Mouse (Mus musculus) retina, embryonic 14.5 days (tissue): ENCODE results near the gene Spata1.
"Not testable (repeated sequence)": the region's sequence is repeated elsewhere in the genome, so short reads cannot be mapped to it uniquely, and the experiment has no call there.

Experiments
- DNase-seq: peaks from one replicate; pipeline ENCODE4 v3.0.0-alpha.2; 2015; ENCODE audit warnings: low spot score

Spata1 gene

DNA sequence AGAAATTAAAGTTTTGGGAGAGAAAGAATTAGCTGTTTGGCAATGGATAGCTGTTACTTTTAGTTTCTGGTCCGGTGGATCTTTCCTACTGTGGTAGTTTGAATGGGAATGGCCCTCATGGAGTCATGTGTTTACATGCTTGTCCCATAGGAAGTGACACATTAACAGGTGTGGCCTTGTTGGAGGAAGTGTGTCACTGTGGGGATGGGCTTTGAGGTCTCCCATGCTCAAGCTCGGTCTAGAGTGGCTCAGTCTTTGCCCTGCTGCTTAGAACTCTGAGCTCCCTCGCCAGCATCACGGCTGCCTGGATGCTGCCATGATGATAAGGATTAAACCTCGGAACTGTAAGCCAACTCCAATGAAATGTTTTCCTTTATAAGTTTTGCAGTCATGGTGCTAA, 48.2 kb downstream of the Spata1 start:
- DNase-seq, result peak; percentile 3

DNA sequence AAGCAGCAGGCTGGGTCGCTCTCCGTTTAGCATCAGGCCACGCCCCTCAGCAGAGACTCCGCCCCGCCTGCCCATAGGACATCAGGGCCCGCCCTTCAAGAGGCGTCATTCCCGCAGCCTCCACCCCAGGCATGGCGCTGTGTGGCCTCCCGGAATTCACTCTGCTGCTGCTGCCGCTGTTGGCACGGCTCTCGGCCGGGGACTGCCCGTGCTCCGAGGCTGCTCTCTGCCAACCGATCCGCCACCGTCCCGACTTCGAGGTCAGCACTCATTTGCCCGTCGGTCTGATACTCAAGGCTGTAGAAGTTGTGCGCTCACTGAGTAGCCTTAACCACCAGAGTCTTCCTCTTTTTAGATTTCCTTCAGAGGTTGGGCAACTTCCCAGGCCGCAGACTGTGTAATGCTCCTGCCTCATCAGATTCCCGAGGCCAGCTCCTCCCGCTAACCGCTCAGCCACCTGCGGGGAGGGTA, 49.1 kb downstream of the Spata1 start:
- peak; percentile 98 for DNase-seq

DNA sequence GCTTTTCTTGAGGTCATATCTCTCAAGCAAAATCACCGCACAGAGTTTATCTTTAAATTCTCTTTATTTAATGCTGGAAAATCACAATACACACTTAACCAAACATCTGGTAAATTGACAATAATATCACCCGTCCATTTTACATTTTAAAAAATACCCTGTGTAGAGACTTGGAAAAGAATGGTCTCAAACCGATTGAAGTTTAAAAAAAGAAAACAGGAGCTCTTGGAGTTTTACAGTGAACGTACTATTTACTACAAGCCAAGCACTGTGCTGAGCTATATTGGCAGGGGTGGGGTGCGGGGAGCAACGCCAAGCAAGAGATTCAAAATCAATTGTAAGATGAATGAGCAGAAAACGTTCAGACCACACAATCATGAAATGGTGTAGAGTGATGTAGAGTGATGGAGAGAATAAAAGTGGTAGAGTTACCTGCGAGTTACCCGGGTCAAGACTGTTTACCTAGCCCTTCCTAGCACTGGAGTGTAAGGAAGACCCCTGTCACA, 49.8 kb downstream of the Spata1 start, which contains the start of gene Ctbs:
Gene Ctbs, plus strand, starts transcription at position 51 of the 506 bp plus-strand sequence.
- no peak for DNase-seq

DNA sequence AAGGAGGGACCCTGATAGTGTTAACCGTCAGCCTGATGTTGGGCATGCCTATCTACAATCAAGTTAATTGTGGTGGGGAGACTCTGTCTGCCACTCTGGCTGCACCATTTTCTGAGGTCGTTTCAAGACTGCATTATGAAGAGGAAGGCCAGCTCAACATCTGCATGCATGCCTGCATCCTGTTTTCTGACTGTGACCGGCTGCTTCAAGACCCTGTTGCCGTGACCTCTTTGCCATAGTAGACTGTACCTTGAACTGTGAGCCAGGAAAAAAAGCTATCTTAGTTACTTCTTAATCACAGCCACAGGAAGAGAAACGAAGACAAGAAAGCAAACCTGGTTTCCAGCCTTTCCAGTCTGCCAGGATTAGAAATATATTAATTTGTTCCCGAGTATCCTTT, 50.6 kb downstream of the Spata1 start:
- DNase-seq, result no peak

DNA sequence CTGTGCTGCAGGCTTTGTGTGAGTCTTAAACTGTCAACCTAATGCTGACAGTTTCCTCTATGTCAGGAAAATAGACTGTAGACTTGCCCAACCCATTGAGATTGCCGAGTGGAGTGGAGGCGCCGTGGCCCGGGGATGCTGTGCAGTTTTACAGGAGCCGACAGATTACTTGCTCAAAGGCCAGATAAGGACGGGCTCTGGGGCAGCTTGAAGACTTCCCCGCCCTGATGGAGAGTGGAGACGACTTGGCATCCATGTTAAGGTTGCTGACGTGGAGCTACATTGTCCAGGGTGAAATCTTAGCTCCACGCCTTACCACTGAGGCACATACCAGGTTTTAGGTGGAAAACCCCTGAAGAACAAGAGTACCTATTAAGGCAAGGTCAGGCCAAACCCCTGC, 51.2 kb downstream of the Spata1 start:
- DNase-seq, result no peak

DNA sequence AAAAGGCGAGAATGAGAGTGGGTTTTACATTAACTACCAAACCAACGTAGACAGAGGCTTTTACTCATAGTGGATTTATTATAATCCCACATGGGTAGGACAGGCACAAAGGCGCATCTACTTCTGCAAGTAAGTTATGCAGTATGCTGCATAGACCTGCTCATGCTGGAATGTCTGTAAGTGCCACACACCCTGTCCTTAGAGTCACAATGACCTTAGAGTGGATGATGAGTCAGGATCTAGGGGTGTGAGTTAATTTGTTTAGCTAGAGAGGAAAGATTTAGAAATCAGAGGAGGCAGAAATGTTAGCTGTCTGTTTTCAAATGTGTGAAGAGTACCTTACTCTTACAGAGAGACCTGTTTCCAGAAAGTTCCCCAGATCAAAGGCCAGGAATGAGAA, 52.0 kb downstream of the Spata1 start:
- no peak for DNase-seq

DNA sequence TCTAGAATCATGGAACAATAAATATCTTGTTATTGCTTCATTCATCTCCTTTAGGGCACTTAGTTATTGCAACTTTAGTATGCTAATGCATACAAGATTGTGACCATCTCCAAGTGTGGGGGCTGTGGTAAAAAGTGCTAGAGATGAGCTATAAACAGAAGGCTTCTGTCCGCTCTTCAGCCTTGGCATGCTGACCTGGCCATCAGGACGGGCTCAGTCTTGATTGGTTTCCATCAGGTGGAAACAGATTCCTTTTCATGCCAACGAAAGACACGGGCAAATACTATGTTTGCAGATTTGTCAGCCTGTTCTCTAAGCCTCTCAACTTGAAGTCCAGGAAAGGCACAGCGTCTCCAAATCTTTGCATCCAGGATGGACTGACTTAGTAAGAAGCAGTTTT, 52.4 kb downstream of the Spata1 start:
- DNase-seq, result no peak

DNA sequence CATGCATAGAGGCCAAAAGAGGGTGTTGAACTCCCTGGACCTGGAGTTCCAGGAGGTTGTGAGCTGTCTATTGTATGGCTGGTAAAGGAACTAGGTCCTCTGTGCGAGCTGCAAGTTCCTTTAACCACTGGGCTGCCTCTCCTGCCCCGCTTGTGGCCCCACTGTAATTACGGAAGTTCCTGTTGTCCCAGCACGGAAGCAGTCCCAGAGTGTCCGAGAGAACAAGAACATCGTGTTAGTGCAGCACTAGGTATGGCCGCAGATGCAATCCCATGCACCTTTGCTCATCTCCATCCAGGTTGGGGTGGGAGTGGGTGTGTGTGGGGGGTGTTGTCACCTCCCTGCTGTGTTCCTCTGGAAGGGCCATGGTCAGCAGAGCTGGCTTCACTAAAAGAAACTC, 54.7 kb downstream of the Spata1 start:
- no peak for DNase-seq

DNA sequence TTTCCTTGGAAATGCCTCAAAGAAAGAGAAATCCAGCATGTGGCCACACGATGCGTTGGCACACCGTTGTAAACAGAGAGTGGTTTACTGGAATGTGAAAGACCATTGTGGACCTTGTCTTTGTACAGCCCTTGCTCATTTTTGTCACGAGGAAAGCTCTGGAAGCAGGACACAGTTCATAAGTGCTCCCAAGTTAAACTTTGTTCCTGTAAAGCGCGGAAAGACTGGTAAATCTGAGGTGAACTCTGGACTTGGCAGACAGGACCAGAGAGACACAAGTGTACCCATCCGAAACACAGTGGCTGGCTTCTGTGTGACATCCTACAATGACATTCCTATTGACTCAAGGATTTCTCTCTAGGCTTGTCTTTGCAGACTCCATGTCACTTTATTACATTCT, 56.2 kb downstream of the Spata1 start:
- no peak for DNase-seq

DNA sequence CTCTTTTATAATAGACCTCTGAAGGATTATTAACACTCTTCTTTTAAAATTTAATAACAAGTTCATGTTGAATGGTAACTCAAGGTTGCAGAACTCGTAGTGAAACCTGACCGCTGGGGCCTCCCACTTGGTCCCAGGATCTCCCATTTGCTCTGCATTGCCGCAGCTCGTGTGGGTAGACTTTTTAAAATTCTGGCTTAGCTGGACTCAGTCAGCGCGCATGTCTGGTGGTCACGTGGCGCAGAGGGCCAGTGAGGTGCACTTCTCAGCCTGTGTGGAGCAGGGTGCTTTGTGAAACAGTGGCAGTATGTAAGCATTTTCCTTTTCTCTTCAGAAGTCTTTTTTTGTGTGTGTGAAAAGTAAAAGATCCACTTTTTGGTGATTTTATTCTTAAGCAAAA, 56.6 kb downstream of the Spata1 start:
- no peak for DNase-seq

DNA sequence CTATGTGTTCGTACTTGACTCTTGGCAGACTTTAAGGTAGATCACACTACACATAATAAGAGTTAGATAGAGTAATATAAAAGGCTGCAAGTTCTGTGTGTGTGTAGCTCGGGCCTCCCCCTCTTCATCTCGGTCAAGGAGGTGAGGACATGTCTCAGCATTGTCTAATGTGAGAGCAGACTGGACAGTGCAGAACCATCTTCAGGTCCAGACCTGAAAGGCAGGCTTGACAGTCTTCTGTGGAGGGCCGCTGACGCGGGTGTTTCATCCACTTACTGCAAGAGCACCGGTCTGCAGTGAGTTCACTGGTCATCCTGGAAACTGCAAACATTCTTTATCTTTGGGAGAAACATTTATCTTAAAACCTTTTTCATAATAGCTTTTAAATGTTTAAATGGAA, 57.1 kb downstream of the Spata1 start:
- DNase-seq, result no peak

DNA sequence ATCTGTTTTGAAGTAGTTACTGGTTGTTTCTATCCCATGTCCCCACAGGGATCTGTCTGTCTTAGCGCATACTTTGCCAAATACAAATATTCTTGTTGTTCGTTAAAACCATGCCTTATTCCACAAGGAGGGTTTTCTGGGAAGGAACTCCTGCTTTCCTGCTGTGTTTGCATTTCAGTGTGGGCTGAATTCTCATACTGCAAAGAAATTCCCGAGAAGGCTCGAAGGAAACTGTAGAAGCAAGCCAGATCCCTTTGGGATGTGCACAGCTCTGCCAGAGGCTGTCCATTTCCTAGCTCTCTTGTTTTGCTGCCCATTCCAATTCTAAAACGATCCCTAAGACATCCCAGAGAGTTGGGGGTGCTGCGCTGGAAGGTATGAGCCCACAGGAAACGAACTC, 59.1 kb downstream of the Spata1 start:
- no peak for DNase-seq

DNA sequence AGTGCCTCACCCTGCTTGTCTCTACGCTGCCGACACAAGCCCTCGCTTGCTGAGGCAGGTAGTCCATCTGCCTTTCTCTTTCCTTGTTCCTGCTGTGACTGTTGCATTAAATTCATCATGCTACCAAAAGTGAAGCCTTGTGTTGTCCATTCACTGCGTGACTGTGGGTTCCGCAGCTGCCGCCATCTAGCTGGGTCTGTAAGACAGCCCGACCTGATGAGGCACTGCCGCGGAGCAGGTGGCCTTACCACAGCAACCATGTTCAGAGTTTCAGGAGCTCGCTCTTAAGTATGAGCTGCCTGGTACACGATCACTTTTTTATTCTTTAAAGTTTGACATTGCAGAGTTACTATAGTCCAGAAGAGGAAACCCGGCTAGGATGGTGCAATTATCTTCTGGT, 59.5 kb downstream of the Spata1 start:
- no peak for DNase-seq

DNA sequence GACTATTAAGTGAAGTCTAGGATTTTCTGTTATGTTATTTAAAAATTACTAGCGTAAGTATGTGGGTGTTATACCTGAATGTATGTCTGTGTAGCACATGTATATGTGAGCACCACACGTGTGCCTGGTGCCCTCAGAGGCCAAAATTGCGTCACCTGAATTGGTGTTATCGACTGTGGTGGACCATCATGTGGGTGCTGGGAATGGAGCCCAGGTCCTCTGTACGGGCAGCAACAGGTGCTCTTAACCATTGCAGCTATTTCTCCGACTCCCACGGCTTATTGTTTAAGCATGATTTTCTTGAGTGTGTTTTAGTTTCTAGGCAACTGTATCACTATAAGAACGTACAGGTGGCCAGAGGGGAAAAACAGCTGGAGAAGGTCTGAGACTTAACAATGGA, 63.4 kb downstream of the Spata1 start:
- no peak for DNase-seq

DNA sequence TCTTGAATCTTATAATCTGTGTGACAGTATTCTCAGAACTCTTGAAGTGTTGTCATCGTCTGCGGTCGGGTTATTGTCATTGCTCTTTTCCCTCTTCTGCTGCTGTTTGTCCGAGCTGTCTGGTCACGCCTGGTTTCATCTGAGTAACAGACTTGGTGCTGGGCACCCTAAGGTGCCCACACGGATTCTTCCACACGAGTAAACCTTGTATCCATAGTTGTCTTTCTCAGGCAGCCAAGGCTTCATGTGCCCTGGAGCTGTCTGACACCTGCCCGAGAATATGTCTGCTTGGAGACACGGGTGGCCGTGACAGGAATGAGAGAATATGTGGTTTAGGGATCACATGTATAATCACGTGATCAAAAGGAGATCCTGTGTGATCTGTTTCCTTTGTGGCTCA, 64.0 kb downstream of the Spata1 start:
- no peak for DNase-seq

DNA sequence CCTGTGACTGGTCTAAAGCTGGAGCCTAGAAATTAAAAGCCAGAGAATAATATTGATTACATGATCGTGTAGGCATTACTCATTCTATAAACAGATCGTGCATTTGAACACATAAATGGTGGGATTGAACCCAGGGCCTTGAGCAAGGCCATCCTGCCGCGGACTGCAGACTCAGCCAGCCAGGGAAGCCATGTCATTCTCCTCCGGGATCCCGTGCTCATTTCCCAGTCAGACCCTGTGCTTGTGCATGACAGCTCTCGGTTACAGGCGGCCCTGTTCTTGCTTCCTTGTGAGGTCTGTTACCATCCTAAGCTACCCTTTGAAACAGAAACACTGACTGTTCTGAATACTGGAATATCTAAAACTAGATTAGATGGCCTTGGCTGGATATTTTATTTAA, 64.9 kb downstream of the Spata1 start:
- DNase-seq, result no peak

DNA sequence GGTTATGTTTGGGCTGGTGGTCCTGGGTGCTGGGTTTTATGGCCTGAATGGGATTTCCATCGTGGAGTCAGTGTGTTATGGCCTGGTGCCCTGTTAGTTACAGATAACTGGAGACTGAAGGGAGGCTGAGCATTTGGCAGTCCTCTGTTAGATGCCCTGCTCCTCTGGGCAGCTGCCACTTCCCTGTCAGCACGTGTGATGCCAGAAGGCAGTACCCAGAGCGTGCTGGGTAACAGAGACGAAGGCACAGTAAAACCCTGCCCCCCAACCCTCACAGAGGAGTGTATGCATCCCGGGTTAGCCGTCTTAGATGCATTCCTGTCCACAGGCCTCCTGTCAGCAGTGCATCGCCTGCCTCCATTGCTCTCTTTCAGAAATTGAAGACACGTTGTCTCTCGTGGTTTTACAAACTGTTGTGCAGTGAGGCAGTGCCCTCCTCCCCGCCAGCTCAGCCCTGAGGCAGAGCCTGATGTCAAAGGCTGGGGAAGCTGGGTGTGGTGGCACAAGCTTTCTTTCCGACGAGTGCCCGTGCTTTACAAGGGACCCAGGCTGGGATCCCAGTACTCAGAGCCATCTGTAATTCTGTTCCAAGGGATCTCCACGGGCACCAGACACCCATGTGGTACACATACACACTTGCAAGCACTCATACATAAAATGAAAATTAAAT, 65.7 kb downstream of the Spata1 start:
- no peak for DNase-seq

DNA sequence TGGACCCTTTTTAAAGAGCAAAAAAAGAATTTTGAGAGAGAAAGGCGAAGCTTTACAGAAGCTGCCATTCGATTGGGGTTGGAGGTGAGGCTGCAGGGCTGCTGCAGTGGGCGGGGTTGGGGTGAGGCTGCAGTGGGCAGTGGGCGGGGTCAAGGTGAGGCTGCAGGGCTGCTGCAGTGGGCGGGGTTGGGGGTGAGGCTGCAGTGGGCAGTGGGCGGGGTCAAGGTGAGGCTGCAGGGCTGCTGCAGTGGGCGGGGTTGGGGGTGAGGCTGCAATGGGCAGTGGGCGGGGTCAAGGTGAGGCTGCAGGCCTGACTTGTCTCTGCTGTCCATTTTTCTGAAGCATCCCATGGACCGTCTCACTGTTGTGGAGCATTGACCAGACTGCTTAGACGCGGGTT, 66.5 kb downstream of the Spata1 start:
- DNase-seq, result not testable (repeated sequence)

DNA sequence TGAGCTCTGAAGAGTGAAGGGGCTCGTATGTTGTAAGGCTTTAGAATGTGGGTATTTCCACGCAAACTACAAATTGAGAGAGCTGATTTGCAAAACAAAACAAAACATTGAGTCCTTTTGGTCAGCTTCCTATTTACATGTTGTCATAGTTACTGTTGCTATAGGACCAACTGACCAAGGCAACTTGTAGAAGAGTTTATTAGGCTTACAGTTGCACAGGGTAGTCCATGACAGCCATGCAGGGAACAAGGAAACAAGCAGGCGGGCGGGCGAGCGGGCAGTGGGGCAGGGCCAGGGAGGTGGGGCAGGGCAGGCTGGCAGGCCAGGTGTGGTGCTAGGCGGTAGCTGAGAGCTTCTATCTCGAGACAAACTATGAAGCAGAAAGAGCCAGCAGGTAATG, 73.1 kb downstream of the Spata1 start:
- no peak for DNase-seq

DNA sequence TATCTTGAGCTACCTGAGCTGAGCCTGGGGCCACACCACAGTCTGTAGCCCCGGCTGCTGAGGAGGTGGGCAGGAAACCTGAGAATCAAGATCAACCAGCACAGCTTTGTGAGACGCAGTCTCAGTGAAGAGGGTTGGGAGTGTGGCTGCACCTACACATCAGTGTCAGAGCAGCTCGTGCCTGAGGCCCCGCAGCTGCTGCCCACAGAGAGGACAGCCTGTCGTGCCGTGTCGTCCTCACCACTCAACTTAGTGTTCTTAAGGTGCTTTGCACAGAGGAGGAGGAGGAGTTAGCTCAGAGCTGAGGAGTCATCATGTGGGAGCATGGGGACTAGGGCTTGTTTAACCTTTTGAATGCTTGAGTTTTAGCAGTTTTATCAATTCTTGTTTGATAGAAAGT, 73.7 kb downstream of the Spata1 start:
- DNase-seq, result no peak

DNA sequence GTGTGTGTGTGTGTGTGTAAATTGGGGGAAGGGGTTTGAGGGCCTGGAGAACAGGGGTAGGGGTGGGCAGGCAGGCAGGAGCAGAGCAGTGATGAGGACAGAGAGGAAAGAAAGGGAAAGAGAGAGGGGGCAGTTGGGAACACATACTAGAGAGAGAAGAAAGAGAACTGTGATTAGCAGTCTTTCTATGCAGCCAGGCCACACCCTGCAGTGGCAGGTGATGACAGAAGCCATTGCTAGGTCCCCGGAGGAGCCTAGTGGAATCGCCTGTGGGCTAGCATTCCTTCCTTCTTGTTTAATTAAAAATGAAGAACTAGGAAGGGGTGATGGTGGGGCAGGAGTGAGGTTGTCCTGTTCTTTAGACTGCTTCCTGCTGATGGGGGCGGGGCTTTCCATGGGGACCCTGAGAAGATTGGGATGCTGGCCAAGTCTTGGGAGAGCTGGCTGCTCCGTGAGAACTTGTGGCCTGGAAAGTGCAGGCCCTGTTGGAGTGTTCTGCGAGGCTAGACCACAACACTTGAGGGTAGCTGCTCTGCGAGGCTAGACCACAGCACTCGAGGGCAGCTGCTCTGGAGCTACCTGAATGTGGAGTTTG, 75.2 kb downstream of the Spata1 start:
- no peak for DNase-seq

DNA sequence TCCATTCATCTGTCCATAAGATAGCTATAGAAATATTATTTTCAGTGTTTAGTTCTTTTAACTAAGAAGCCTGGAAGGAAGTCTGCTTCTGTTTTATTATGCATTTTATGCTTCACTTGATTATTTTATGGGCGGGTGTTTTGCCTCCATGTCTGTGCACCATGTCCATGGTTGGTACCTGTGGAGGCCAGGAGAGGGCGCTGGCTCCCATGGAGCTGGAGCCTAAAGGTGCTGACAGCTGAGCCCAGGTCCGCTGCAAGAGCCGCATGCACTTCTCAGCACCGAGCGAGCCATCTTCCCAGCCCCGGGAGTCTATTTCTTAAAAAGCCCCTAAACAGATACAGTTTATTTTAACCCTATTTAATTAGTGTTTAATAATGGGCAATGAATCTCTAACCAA, 75.8 kb downstream of the Spata1 start:
- no peak for DNase-seq

DNA sequence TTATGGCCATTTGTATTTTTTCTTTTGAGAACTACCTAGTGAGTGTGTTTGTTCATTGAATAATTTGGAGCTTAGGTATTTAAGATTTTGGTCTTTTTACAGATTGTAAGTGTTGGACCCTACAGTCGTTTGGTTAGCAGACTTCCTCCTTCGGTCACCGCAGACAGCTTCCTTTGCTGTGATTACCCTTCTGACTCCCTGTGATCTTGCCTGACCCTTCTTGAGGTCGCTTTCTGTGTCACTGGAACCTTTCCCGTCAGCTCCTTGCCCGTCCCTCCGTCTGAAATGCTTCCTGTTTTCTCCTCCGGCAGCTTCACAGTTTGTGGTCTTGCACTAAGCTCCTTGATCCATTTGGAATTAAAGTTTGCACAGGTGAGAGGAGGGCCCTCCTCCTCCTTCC, 77.8 kb downstream of the Spata1 start:
- no peak for DNase-seq

DNA sequence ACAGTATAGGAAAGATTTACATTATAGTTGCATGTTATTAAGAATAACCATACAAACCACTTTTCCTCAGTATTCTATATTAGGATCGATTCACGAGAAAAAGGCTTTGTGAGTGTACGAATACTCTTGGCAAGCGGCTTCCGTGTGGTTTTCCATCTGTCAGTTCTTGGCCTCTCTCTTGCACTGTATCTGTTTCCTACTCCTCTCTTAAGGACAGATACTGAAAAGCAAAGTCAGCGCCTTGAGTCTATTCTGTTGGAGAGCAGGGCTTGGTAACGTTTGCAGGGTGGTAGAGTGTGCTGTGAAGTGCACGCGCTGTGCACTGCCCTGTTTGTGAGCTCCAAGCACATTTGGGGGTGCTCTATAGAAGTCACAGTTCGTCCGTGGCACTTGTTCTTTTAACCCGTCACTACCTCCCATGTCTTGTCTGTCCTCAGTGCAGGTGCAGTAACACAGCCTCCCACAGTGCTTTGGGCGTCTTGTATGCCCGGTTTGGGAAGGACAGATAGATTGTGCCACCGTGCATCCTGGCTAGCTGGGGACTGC, 79.5 kb downstream of the Spata1 start:
- DNase-seq, result no peak
